Comparison of ENCODE assay signal across 9 mouse cellular contexts in the genomic region with DNA sequence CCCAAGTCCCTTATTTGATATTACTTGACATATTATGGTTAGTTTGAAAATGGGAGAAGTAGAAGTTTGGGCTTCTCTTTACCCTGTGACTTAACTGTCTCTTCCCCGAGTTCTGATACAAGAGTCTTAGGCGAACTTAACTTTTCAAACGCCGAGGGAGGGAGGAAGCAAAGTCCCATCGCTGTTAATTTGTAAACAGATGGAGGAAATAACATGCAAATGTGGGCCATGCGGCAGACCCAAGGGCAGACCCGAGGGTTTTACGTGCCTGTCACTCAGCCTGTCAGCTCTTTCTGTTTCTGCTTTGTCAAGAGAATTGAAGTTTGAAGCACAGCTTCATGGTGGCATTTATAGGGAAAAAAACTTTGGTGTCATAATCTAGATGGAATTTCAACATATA. TPM values are rescaled to one million over a fixed set of nuclear protein-coding genes. Genes with fewer than 3 reads are reported as not detected.
A peak's percentile ranks its signal among the peaks of the same experiment; 100 is the strongest.
DNase-seq lines count a peak whose midpoint lies in the region; ATAC-seq and TF ChIP-seq lines count a peak whose summit lies in the region.
"Had no signal": no experiment of that assay in that cellular context is flagged by ENCODE, and none has a peak within 500 bp of the region (broad histone marks: within the 10 kb centered on the region; RNA-seq: fewer than 3 reads in every experiment).

No protein-coding gene starts in this region.

- H3K4me3 ChIP-seq in heart, embryonic 10.5 days: peak overlapping the region; percentile 24; the same call in 1 of the 2 replicates
- no peak overlapping the region for H3K4me3 ChIP-seq in embryonic fibroblast, embryonic 13.5 days (ENCODE audit: insufficient read depth, low read length)
- H3K4me3 ChIP-seq in kidney, adult 2 months (ENCODE audit: insufficient read depth, low read depth, low read length): no peak overlapping the region
- H3K4me3 ChIP-seq in liver, postnatal 0 days (ENCODE audit: low read depth, low read length): peak overlapping the region; percentile 76

- TF ChIP-seq POLR2A in embryonic fibroblast, embryonic 13.5 days (IDR thresholded peaks at IDR 0.05; ENCODE audit: low read depth, low read length): no peak
- TF ChIP-seq POLR2A in kidney, adult 2 months (IDR thresholded peaks at IDR 0.05; ENCODE audit: low read depth, low read length): no peak

- H3K9ac ChIP-seq in liver, postnatal 0 days (replicated peaks): no peak overlapping the region

- no peak for ATAC-seq in liver, postnatal 0 days

- intact Hi-C loops in heart, postnatal 14 days (cut with DNase I): loop anchor here (5.0 kb wide), 1 partner anchor 302 kb away; the partner anchor contains the start of gene Slc35b4

- no peak for TF ChIP-seq EP300 in liver, postnatal 0 days (IDR thresholded peaks at IDR 0.05; ENCODE audit: low read depth)

- H3K4me1 ChIP-seq in heart, embryonic 10.5 days: peaks cover 26% of the 10 kb centered on the region
- H3K4me1 ChIP-seq in embryonic fibroblast, embryonic 13.5 days (ENCODE audit: control insufficient read depth, insufficient read depth, low read length): peaks cover 14% of the 10 kb centered on the region
- peaks cover 29% of the 10 kb centered on the region; the same call in 1 of the 2 replicates for H3K4me1 ChIP-seq in kidney, adult 2 months (ENCODE audit: control insufficient read depth, insufficient read depth, low read length)
- peaks cover 34% of the 10 kb centered on the region for H3K4me1 ChIP-seq in liver, postnatal 0 days (ENCODE audit: insufficient read depth)

- no peaks in the 10 kb centered on the region for H3K36me3 ChIP-seq in heart, embryonic 10.5 days
- H3K36me3 ChIP-seq in kidney, adult 2 months (ENCODE audit: control insufficient read depth, insufficient read depth, low read length): no peaks in the 10 kb centered on the region
- H3K36me3 ChIP-seq in liver, postnatal 0 days (replicated peaks; ENCODE audit: insufficient read depth, low read length): no peaks in the 10 kb centered on the region

- H3K4me2 ChIP-seq in liver, postnatal 0 days (ENCODE audit: low read depth, low read length): peak overlapping the region; percentile 85

- no peak for TF ChIP-seq CTCF in embryonic fibroblast, embryonic 13.5 days (IDR thresholded peaks at IDR 0.05; ENCODE audit: borderline replicate concordance, insufficient read depth, low read length)
- no peak for TF ChIP-seq CTCF in kidney, adult 2 months (conservative IDR thresholded peaks at IDR 0.05; ENCODE audit: insufficient read depth, insufficient read length, low read depth, low read length)
- no peak for TF ChIP-seq CTCF in liver, postnatal 0 days (IDR thresholded peaks at IDR 0.05; ENCODE audit: low read depth)

- no peaks in the 10 kb centered on the region for H3K27me3 ChIP-seq in heart, embryonic 10.5 days (ENCODE audit: insufficient read depth, poor library complexity, severe bottlenecking)
- H3K27me3 ChIP-seq in kidney, adult 2 months (replicated peaks; ENCODE audit: control insufficient read depth, insufficient read depth, low read length): no peaks in the 10 kb centered on the region
- no peaks in the 10 kb centered on the region for H3K27me3 ChIP-seq in liver, postnatal 0 days (ENCODE audit: insufficient read depth, low read length)

- no peaks in the 10 kb centered on the region for H3K9me3 ChIP-seq in heart, embryonic 10.5 days
- no peaks in the 10 kb centered on the region for H3K9me3 ChIP-seq in liver, postnatal 0 days (ENCODE audit: low read length)

- 34% methylated on average over 8 of the region's 8 CpGs for WGBS in heart, embryonic 10.5 days
- WGBS in kidney, adult 2 months: 17% methylated on average over 8 of the region's 8 CpGs
- 26% methylated on average over 8 of the region's 8 CpGs for WGBS in liver, postnatal 0 days (ENCODE audit: insufficient replicate concordance)

- H3K27ac ChIP-seq in heart, embryonic 10.5 days: 0 out of 2 replicates have a peak overlapping the region, but pooled peaks have one; percentile 62
- peak overlapping the region; percentile 22; the same call in 1 of the 2 replicates for H3K27ac ChIP-seq in embryonic fibroblast, embryonic 13.5 days (ENCODE audit: insufficient read depth, low read length)
- 0 out of 2 replicates have a peak overlapping the region, but pooled peaks have one; percentile 26 for H3K27ac ChIP-seq in kidney, adult 2 months (ENCODE audit: insufficient read depth, low read depth, low read length)
- peak overlapping the region; percentile 2; the same call in 1 of the 2 replicates for H3K27ac ChIP-seq in liver, postnatal 0 days (ENCODE audit: low read depth)

- DNase-seq in heart, embryonic 10.5 days (ENCODE audit: low spot score): no peak
- no peak for DNase-seq in heart, postnatal 14 days
- peak; percentile 90 for DNase-seq in kidney, adult 2 months
- DNase-seq in liver, postnatal 0 days: no peak
- no peak for DNase-seq in thymus, postnatal 4 days
- DNase-seq in cerebellum, postnatal 4 days (ENCODE audit: low spot score in 2 of 2): no peak
- DNase-seq in adrenal gland, postnatal 25 days: no peak
- DNase-seq: adrenal gland, postnatal 36 days had no signal

RNA-seq across cellular contexts. Expression of gene Bpgm, which starts 3.5 kb away (rescaled TPM):
- polyA plus RNA-seq in heart, embryonic 10.5 days (2016; fragmentation: Nextera tagmentation; extraction: Ambion mirVana): 54.3 and 59.3 TPM in 2 replicates
- 100 to 1,000 TPM; 122 to 139 TPM for total RNA-seq in heart, postnatal 14 days (2021)
- polyA plus RNA-seq in embryonic fibroblast, embryonic 13.5 days (2011; ENCODE audit: insufficient read length, low read depth, missing spikeins): 36.7 and 40.9 TPM in 2 replicates
- 24.4 and 32.4 TPM in 2 replicates for polyA plus RNA-seq in kidney, adult 2 months (2012; rRNA removed)
- polyA plus RNA-seq in liver, postnatal 0 days (2015; fragmentation: Nextera tagmentation; extraction: Ambion mirVana): 85.5 and 88.8 TPM in 2 replicates
- total RNA-seq in adrenal gland, postnatal 25 days (2021): 21.5 and 27.4 TPM in 2 replicates

Comparison
In these comparisons a context has a peak if more than half of its experiments do, and no peak if none do; other contexts are left out.
1. H3K27ac ChIP-seq: peak in every context shown above with its lines; median percentile 62 in heart, embryonic 10.5 days; 26 in kidney, adult 2 months; 22 in embryonic fibroblast, embryonic 13.5 days; 2 in liver, postnatal 0 days.
2. H3K4me3 ChIP-seq: peak in heart, embryonic 10.5 days (single experiment) and liver, postnatal 0 days (single experiment); none in embryonic fibroblast, embryonic 13.5 days (single experiment) and kidney, adult 2 months (single experiment).